Mouse (Mus musculus): ENCODE data around the gene Il6ra. TPM values are rescaled to one million over a fixed set of nuclear protein-coding genes. Genes with fewer than 3 reads are reported as not detected.
A peak's percentile ranks its signal among the peaks of the same experiment; 100 is the strongest.

Il6ra gene
- polyA plus RNA-seq, 1 experiment from 2014 or later, result 5.3 TPM

GRCm38 (mm10) chr3:89875781-89876180 lies 37.2 kb downstream of the Il6ra start:
- WGBS (ENCODE audit: insufficient replicate concordance), result 74% methylated on average over 8 of the region's 8 CpGs
- ATAC-seq (ENCODE audit: insufficient read depth), result no peak
- no peaks in the 10 kb centered on the region for H3K27me3 ChIP-seq

GRCm38 (mm10) chr3:89875021-89875420 lies 38.0 kb downstream of the Il6ra start:
- H3K4me2 ChIP-seq, result no peak overlapping the region
- no peak overlapping the region for H3K9ac ChIP-seq
- H3K27ac ChIP-seq (replicated peaks), result peak overlapping the region; percentile 38; the same call in 1 of the 2 replicates
- peaks cover 25% of the 10 kb centered on the region; the same call in 1 of the 2 replicates for H3K36me3 ChIP-seq (replicated peaks)
- no peak overlapping the region for H3K4me3 ChIP-seq (replicated peaks)
- peaks cover 70% of the 10 kb centered on the region for H3K4me1 ChIP-seq (replicated peaks)
- no peaks in the 10 kb centered on the region for H3K27me3 ChIP-seq
- H3K9me3 ChIP-seq (replicated peaks), result no peaks in the 10 kb centered on the region
- 76% methylated on average over 9 of the region's 9 CpGs for WGBS (ENCODE audit: insufficient replicate concordance)
- ATAC-seq (ENCODE audit: insufficient read depth), result no peak

More at GRCm38 (mm10) chr3:89875781-89876180, 37.2 kb downstream of the Il6ra start:
- peaks cover 25% of the 10 kb centered on the region; the same call in 1 of the 2 replicates for H3K36me3 ChIP-seq (replicated peaks)
- no peaks in the 10 kb centered on the region for H3K9me3 ChIP-seq (replicated peaks)
- H3K9ac ChIP-seq, result no peak overlapping the region
- H3K4me3 ChIP-seq (replicated peaks), result no peak overlapping the region
- H3K4me1 ChIP-seq (replicated peaks), result peaks cover 70% of the 10 kb centered on the region
- H3K27ac ChIP-seq (replicated peaks), result no peak overlapping the region; the same call in 1 of the 2 replicates
- no peak overlapping the region for H3K4me2 ChIP-seq

GRCm38 (mm10) chr3:89874076-89874475 lies 38.9 kb downstream of the Il6ra start:
- no peaks in the 10 kb centered on the region for H3K9me3 ChIP-seq (replicated peaks)
- peak overlapping the region; percentile 91; the same call in 1 of the 2 replicates for H3K27ac ChIP-seq (replicated peaks)
- peak overlapping the region; percentile 11; the same call in 1 of the 2 replicates for H3K4me3 ChIP-seq (replicated peaks)
- WGBS (ENCODE audit: insufficient replicate concordance), result 65% methylated on average over 5 of the region's 5 CpGs
- H3K27me3 ChIP-seq, result no peaks in the 10 kb centered on the region
- no peak overlapping the region for H3K9ac ChIP-seq
- peaks cover 25% of the 10 kb centered on the region; the same call in 1 of the 2 replicates for H3K36me3 ChIP-seq (replicated peaks)
- H3K4me1 ChIP-seq (replicated peaks), result peaks cover 70% of the 10 kb centered on the region
- peak overlapping the region; percentile 33 for H3K4me2 ChIP-seq
- no peak for ATAC-seq (ENCODE audit: insufficient read depth)

GRCm38 (mm10) chr3:89872684-89873083 lies 40.3 kb downstream of the Il6ra start:
- Histone ChIP-seq H3K4me1 (replicated peaks) (peaks cover 74% of the 10 kb centered on the region), H3K9ac (no peak overlapping the region), H3K27ac (replicated peaks) (peak overlapping the region; percentile 91), H3K4me3 (replicated peaks) (peak overlapping the region; percentile 37), H3K4me2 (peak overlapping the region; percentile 58), H3K36me3 (replicated peaks) (peaks cover 14% of the 10 kb centered on the region; the same call in 1 of the 2 replicates), H3K27me3 (no peaks in the 10 kb centered on the region), H3K9me3 (replicated peaks) (no peaks in the 10 kb centered on the region)
- WGBS (ENCODE audit: insufficient replicate concordance), result 83% methylated on average over 6 of the region's 6 CpGs
- no peak for ATAC-seq (ENCODE audit: insufficient read depth)

GRCm38 (mm10) chr3:89872209-89872608 lies 40.8 kb downstream of the Il6ra start:
- WGBS (ENCODE audit: insufficient replicate concordance), result 36% methylated on average over 7 of the region's 7 CpGs
- H3K27ac ChIP-seq (replicated peaks), result peak overlapping the region; percentile 91
- peak overlapping the region; percentile 58 for H3K4me2 ChIP-seq
- ATAC-seq (ENCODE audit: insufficient read depth), result peak; percentile 71
- H3K36me3 ChIP-seq (replicated peaks), result peaks cover 13% of the 10 kb centered on the region; the same call in 1 of the 2 replicates
- no peaks in the 10 kb centered on the region for H3K27me3 ChIP-seq
- H3K4me3 ChIP-seq (replicated peaks), result peak overlapping the region; percentile 37
- no peaks in the 10 kb centered on the region for H3K9me3 ChIP-seq (replicated peaks)
- H3K4me1 ChIP-seq (replicated peaks), result peaks cover 74% of the 10 kb centered on the region
- H3K9ac ChIP-seq, result peak overlapping the region; percentile 22; the same call in 1 of the 2 replicates

- Histone ChIP-seq H3K36me3 (replicated peaks) (peaks cover 13% of the 10 kb centered on the region; the same call in 1 of the 2 replicates), H3K4me1 (replicated peaks) (peaks cover 67% of the 10 kb centered on the region), H3K4me2 (peak overlapping the region; percentile 58), H3K9ac (peak overlapping the region; percentile 30; the same call in 1 of the 2 replicates), H3K27ac (replicated peaks) (peak overlapping the region; percentile 91), H3K27me3 (no peaks in the 10 kb centered on the region), H3K9me3 (replicated peaks) (no peaks in the 10 kb centered on the region), H3K4me3 (replicated peaks) (peak overlapping the region; percentile 17)
- 41% methylated on average over 8 of the region's 8 CpGs for WGBS (ENCODE audit: insufficient replicate concordance)
- ATAC-seq (ENCODE audit: insufficient read depth), result peak; percentile 91
These were observed 41.6 kb downstream of the Il6ra start for GRCm38 (mm10) chr3:89871339-89871914.

GRCm38 (mm10) chr3:89870472-89871271 lies 42.3 kb downstream of the Il6ra start:
- ATAC-seq (ENCODE audit: insufficient read depth), result peak; percentile 64
- Histone ChIP-seq H3K4me3 (replicated peaks) (peak overlapping the region; percentile 17), H3K27me3 (no peaks in the 10 kb centered on the region), H3K9ac (peak overlapping the region; percentile 30; the same call in 1 of the 2 replicates), H3K9me3 (replicated peaks) (no peaks in the 10 kb centered on the region), H3K27ac (replicated peaks) (peak overlapping the region; percentile 91), H3K4me1 (replicated peaks) (peaks cover 62% of the 10 kb centered on the region), H3K36me3 (replicated peaks) (peaks cover 10% of the 10 kb centered on the region; the same call in 1 of the 2 replicates), H3K4me2 (peak overlapping the region; percentile 58)
- 64% methylated on average over 22 of the region's 22 CpGs for WGBS (ENCODE audit: insufficient replicate concordance)

GRCm38 (mm10) chr3:89869556-89869955 lies 43.4 kb downstream of the Il6ra start:
- no peaks in the 10 kb centered on the region for H3K27me3 ChIP-seq
- H3K4me1 ChIP-seq (replicated peaks), result peaks cover 69% of the 10 kb centered on the region
- H3K4me3 ChIP-seq (replicated peaks), result no peak overlapping the region
- no peaks in the 10 kb centered on the region for H3K9me3 ChIP-seq (replicated peaks)
- H3K4me2 ChIP-seq, result no peak overlapping the region
- H3K36me3 ChIP-seq (replicated peaks), result peaks cover 9% of the 10 kb centered on the region; the same call in 1 of the 2 replicates
- WGBS (ENCODE audit: insufficient replicate concordance), result 39% methylated on average over 9 of the region's 9 CpGs
- no peak overlapping the region for H3K9ac ChIP-seq
- ATAC-seq (ENCODE audit: insufficient read depth), result no peak
- H3K27ac ChIP-seq (replicated peaks), result peak overlapping the region; percentile 66; the same call in 1 of the 2 replicates

GRCm38 (mm10) chr3:89868956-89869355 lies 44.0 kb downstream of the Il6ra start:
- Histone ChIP-seq H3K4me3 (replicated peaks) (no peak overlapping the region), H3K4me1 (replicated peaks) (peaks cover 68% of the 10 kb centered on the region), H3K27me3 (no peaks in the 10 kb centered on the region), H3K9ac (no peak overlapping the region), H3K36me3 (replicated peaks) (peaks cover 7% of the 10 kb centered on the region; the same call in 1 of the 2 replicates), H3K9me3 (replicated peaks) (no peaks in the 10 kb centered on the region), H3K4me2 (no peak overlapping the region), H3K27ac (replicated peaks) (0 out of 2 replicates have a peak overlapping the region, but pooled peaks have one; percentile 66)
- ATAC-seq (ENCODE audit: insufficient read depth), result no peak
- WGBS (ENCODE audit: insufficient replicate concordance), result 60% methylated on average over 9 of the region's 9 CpGs

GRCm38 (mm10) chr3:89868357-89868756 lies 44.6 kb downstream of the Il6ra start:
- no peaks in the 10 kb centered on the region for H3K27me3 ChIP-seq
- WGBS (ENCODE audit: insufficient replicate concordance), result 56% methylated on average over 7 of the region's 7 CpGs
- no peak for ATAC-seq (ENCODE audit: insufficient read depth)
- H3K4me3 ChIP-seq (replicated peaks), result no peak overlapping the region
- peaks cover 64% of the 10 kb centered on the region for H3K4me1 ChIP-seq (replicated peaks)
- peaks cover 6% of the 10 kb centered on the region; the same call in 1 of the 2 replicates for H3K36me3 ChIP-seq (replicated peaks)
- H3K4me2 ChIP-seq, result no peak overlapping the region
- no peak overlapping the region for H3K9ac ChIP-seq
- no peak overlapping the region for H3K27ac ChIP-seq (replicated peaks)
- no peaks in the 10 kb centered on the region for H3K9me3 ChIP-seq (replicated peaks)

- Histone ChIP-seq H3K4me2 (no peak overlapping the region), H3K36me3 (replicated peaks) (no peaks in the 10 kb centered on the region), H3K4me1 (replicated peaks) (peaks cover 58% of the 10 kb centered on the region), H3K27me3 (no peaks in the 10 kb centered on the region), H3K4me3 (replicated peaks) (no peak overlapping the region), H3K9me3 (replicated peaks) (no peaks in the 10 kb centered on the region), H3K27ac (replicated peaks) (no peak overlapping the region), H3K9ac (no peak overlapping the region)
- WGBS (ENCODE audit: insufficient replicate concordance), result 83% methylated on average over 4 of the region's 4 CpGs
- no peak for ATAC-seq (ENCODE audit: insufficient read depth)
These were observed 45.3 kb downstream of the Il6ra start for GRCm38 (mm10) chr3:89867651-89868050.
